Mouse (Mus musculus) right cerebral cortex, postnatal 36 days (tissue): ENCODE data around the gene Iqch.

ENCODE experiments used
- DNase-seq, 2 experiments: peaks; one replicate each; pipeline ENCODE4 v3.0.0; 2022; ENCODE audit warnings: low spot score in 2 of 2, mixed read lengths in 1 of 2

The Iqch gene

DNA sequence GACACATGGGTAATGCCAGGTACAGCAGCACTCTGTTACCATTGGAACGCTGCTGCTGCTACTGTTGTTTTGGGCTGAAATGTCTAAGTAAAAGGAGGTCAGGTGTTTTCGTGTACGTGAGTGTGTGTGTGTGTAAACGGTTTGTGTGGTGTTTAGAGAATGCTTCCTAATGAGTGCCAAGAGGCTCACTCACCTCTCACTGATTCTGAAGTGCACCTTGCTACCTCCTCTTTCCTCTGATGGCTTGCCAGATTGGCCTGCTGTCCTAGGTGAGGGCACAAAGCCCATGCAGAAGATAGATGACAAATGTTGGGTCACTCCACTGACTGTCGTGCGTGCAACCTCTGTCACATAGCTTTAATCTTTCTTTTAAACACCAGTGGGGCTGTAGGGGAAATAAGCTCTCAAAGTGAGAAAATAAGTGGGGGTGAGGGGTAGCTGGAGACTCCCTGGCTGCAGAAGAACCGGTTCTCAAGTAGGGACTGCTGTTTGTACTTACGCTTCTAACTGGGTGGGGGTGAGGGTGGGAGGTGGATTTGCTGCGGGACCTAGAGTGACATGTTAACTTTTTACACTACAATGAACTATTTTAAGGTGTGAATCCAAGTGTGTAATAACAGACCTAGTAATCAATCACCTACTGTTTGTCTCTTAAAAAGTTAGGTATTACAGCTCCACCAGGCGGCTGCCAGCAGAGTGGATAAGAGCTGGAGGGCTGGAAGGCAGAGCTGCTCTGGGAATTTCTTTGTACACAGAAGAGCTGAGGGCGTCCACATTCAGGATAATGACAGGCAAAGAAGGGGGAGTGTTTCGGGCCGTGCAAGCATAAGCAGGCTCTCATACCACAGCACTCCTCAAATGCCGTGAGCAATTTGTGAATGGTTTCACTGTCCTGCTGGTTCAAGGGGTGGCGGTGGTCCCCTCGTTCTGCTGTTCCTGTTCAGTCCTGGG, 10.5 kb upstream of the Iqch start:
- DNase-seq = no peak

DNA sequence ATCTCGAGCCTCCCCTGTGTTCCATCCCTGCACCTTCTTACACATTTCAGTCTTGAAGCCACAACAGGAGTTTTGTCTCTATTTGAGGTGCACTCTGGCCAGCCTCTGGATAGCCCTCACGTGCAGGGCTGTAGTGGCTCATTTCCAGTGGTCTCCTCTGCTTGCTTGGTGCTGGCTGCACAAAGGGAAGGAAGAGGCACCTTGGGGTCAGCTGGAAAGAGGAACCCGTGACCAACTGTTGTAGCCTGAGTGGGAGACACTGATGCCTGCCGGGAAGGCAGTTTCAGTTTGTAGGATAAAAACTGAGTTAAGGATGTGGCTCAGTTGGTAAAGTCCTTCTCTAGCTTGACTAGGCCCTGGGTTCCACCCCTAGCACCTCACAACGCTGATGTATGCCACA, 9.7 kb upstream of the Iqch start:
- no peak for DNase-seq

DNA sequence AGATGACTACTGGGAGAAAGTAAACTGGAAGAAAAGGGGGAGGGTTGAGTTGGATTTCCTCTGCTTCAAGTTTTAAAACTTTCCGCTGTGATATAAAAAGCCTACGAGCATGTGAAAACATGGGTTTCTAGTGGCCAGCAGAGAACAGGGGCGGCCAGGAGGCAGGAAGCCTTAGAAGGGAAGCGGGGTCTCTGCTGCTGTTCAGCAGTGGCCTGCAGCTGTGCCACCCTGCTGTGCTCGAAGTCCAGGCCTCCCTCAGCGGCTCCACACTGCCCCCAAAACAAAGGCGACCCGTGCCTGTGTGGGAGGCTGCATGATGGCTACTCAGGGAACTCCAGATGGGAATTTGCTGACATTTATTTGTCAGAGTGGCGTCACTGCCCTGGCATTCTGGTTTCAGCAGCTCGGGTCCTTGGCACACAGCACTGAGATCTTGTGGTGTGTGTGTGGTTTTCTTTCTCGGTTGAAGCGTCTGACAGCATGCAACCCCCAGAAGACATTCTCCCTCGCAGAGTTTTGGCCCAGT, 8.6 kb upstream of the Iqch start:
- DNase-seq = no peak

DNA sequence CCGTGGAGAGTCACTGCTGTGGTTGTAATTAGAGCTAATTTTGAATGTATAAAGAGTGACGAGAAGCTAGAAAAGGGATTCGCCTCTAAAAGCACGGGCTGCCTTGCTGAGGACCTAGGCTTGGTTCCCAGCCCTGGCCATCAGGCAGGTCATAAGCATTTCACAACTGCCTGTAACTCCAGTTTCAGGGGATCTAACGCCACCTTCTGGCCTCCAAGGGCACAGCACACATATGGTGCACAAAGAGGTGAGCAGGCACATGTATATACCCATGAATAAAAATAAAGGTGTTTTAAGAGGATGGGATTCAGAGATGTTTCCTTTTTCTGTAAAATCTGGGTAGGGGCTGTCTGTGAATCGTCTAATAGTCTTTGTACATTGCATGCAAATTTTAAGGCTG, 7.9 kb upstream of the Iqch start:
- DNase-seq = no peak

DNA sequence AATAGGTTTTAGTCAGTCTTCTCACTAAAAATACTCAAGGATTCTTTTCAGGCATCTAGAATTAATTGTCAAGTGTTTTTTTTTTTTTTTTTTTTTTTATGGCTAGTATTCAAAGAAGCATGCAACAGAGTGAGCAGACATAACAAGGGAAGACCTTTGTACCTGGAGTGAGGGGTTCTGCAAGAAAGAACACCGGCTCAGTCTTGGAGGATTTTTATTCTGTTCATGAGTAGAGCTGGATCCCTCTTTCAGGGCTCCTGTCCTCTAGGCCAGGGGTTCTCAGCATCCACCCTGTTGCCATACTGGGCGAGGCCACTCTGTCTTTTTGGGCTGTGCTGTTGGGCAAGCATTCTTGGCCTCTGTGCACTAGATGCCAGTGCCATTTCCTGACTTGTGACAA, 7.5 kb upstream of the Iqch start:
- no peak for DNase-seq

DNA sequence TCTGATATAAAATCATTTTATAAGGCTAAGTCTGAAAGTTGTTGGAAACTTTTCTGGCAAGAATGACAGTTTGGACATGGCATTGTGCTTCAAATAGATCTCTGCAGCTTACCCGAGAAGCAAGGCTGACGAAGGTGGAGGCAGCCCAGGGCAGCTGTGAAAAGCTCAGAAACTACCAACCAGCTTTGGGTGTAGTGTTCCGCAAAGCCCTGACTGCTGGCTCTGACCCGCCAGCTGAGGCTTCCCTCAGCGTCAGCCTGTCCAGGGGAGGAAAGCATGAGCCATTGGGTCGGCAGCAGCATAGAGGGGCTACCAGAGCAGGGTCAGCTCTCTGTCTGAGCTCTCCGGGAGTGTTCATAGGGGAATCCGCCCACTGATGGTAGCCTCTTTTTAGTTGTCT, 7.0 kb upstream of the Iqch start:
- DNase-seq = no peak

DNA sequence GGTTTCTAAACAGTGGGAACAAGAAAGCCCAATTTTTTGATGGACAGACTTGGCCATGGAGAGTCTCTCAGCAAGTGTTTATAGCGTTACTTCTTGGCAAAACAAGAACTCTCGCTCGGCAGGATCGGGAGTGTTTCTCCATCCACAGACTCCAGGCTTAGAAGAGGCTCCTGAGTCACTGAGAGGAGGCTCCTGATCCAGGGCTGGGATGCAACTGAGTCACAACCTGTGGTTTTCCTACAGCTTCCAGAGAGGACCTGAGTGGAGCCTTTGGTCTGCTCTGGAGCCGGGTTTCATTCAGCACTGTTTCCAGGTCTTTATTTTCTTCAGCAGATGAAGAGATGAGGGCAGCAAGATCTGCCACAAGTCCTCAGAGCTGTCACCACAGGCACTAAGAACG, 5.7 kb upstream of the Iqch start:
- no peak for DNase-seq

DNA sequence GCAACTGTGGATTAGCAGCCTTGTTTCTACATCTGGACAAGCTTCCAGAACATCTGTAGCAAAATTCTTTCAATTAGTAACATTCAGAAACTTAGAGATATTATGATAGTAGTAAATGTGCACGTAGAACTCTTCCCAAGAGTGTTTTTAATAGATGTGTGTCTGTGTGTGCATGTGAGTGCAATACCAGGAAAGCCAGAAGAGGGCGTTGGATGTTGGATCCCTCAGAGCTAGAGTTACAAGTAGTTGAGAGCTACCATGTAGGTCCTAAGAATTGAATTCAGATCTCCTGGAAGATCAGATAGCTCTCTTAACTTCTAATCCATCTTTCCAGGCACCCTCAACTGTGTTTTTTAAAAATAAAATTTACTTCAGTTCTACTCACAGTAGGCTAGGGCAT, 4.3 kb upstream of the Iqch start:
- DNase-seq = no peak

DNA sequence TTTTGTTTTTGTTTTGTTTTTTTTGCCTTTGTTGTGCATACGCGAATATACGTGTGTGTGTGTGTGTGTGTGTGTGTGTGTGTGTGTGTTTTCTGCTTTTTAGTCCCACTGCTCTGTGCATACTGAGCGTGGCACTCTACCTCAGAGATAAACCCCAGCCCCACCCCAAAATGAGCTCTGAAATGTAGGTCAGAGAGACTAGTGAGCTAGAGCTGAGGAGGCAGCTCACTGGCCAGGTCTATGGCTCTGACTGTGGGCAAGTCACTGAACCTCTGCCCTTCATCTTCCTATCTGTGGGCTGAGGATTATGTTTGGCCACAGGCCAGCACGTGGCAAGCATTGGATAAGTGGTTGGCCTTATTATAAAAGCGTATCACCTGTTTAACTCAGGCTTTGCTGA, 1.6 kb upstream of the Iqch start:
- DNase-seq = no peak

DNA sequence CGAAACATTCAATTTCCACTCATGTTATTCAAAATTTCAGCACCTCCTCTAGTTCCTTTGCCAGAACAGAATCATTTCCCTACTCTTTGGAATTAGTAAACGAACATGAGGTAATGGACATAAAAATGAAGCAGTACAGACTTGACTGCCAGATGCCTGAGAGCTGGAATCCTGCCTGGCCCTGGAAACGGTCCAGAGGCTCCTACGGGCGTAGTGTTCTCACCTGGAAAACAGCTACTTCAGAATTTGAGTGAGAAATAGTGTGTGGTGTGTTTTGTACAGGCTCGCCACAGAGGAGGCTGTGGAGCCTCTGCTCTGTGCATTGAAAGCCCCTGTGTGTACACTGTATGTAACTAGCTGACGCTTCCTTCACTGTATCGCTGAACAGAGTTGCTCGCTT, 5.6 kb downstream of the Iqch start:
- DNase-seq = no peak

DNA sequence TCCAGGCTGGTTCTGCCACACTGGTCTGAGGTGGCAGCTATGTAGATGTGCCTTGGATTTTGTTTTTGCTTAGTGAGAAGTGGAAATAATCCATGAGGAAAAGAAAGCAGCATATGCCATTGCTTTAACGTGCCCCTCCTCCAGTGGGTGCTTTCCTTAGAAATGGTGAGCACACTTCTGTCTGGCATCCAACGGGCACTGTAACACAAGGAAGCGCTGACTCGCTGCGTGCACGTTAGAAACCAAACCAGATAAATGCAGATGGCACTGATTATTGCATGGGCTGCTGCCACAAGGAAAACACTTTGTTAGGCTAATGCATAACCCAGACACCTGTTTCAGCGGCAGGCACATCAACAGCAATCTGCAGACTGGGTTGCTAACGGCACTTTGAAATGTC, 6.6 kb downstream of the Iqch start:
- DNase-seq = no peak

DNA sequence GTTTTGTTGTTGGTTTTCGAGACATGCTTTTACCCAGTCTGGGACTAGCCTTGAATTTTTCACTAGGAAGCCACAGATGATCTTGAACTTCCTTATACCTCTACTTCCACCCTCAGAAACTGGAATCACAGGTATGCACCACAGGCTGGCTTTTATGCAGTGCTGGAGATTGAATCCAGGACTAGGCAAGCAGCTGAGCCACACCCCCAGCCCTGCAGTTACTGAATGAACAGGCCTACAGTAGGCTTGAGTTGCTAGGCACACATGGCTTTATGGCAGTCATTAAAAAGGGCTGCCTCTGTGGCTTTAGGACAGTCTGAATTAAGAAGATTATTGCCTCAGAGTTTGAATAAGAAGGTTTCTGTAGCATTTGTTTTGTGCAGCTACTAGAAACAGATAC, 7.3 kb downstream of the Iqch start:
- DNase-seq = no peak

DNA sequence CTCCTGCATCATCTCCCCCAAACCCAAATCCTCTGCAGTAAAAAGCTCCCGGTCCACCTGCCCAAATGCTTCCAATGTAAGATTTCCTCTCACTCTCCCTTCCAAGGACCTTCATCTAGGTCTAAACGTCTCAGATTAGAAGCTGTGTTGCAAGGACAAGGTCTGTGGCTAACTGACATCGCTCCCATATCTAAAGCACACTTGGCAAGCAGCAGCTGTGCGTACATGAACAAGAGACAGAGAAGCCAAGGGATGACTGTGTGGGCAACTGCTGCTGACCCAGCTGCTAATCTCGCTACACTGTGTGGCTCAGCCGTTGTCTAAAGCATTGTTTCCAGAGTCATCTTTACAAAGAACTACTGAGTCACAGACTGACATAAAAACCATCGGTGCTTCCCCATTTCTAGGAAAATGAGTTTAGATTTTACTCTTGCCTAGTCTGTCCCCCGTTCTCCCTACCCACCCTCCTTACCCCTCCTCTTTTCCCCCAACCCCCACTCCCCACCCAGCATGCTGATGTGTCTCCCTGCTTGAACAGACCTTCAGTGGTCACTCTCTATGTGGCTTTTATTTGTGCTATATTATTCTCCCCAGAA, 10.5 kb downstream of the Iqch start:
- DNase-seq = no peak

DNA sequence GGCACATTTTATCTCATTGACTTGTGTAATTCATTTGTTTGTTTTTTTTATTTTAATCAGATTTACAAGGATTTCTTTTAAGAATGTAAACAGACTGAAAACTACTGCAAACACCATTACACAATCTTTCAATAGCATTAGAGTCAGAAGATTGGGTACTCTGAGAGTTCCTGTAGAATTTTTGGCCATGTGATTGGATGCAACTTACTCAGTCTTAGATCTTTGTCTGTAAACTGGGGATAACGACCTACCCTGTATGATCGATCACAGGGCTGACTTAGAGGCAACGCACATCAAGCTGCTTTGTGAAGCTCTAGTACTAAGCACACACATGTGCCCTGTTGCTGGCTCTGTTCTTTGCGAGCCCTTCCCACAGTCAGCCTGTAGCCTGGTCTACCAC, 11.7 kb downstream of the Iqch start:
- DNase-seq = no peak

DNA sequence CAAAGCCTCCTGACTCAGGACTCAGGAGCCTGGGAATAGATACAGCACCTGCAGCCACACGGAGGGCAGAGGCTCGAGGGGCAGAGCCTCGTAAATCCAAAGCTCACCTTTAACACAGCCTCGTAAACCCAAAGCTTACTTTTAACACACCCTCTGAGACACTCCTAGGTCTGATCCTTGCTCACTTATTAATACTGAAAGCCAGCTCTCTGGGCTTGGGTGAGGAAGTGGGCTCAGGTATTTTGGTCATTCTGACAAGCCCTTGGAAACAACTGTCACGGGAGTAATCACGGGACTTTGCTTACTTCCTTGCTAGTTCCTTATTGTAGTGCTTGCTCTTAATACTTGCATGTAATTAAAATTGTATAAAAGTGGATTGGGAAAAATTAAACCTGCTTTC, 13.1 kb downstream of the Iqch start:
- DNase-seq = no peak

DNA sequence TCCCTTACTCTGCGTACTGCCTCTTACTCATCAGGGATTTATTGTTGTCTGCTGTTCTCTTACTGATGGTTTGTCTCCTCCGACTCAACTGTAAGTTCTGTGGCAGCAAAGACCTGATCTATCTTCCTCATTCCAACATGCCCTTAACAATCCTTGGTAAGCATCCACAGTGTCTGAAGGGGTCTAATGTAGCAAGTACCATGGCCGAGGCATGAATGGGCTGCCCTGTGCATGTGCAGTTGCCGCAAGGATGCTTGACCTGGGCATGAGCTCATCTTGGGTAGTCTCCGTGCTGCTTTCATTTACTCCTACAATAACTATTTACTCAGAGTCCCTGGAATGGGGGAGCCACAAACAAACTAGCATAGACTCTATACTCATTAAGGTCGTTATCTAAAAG, 17.0 kb downstream of the Iqch start:
- no peak for DNase-seq

DNA sequence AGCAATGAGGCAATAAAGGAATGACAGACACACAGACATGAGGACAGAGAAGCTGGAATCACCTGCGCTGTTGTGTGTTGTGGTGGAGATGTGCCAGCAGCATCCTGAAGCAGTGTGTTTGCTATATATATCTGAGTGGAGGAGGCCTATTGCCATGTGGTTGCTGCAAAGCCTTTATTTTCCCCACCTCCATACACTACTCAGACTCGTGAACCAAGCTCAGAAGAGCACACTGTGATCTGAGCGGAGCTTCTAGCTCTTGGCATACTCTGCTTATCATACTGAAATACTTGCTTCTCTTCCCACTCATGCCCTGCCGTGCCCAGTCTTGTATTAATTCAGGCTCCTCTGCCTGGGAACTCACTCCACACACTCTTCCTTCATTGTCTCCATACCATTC, 20.5 kb downstream of the Iqch start:
- peak; percentile 30 to 46 for DNase-seq

DNA sequence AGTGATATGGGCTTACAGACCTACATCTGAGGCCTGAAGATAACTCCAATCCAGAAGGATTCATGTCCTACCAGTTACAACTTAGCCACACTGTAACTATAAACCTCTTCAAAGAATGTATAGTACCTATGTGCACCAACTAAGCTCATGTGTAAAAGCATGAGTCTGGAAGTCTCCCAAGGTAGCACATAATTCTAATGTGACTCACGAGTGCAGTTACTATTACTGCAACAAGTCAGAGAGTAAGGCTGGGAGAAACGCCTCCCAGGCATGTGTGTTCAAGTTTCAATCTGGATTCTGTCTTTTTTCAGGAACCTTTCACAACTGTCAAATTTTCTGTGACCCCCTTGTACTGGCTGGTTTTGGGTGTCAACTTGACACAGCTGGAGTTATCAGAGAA, 22.2 kb downstream of the Iqch start:
- no peak for DNase-seq

DNA sequence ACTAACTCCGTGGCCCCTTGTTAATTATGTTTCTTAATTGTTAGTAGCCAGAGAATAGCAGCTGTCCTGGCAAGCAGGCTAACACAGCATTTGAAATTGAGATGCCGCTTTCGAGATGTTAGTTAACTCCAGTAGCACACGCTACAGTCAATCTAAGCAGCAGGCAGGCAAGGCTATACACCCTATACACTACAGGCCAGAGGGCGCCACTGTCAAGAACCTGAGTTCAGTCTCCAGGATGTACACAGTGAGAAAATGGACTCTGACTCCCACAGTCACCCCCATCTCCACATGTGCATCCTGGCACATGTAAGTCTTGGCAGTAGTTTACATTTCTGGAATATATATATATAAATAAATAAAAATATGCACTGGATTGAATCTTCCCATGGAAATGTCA, 22.6 kb downstream of the Iqch start:
- no peak for DNase-seq

DNA sequence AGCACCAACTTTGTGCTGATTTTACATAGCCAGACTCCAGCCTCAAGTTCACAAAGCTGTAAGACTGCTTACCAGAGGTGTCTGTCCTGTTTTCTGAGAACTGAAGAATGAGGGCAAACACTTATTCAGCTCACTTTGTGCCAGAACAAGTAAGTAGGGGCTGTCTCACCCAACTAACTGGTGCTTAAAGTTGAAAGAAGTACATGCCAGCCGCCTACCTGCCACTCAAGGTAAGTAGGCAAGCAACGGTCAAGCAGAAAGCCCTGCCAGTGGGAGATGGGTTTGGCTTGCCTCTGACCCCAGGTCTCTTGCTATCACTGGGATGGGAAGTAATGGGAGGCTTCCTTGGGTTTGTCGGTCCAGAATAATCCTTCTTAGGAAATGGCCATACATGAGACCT, 24.8 kb downstream of the Iqch start:
- DNase-seq = no peak

DNA sequence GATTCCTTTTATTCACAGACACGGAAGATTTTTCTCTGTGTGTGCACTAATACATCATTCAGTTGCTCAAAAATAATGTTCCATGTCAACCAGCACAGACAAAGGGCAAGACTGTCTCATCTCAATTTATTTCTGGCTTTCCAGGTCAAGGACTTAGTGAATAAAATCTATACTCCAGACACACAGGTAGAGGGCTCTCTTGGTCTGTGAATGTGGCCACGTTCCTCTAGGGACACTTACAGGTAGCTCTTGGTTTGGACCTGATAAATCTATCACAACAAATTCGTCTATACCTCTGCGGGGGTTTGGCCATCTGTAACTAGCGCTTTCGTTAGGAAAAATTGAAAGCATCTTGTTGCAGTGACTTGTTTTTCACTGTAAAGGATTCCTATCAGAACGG, 29.4 kb downstream of the Iqch start:
- no peak for DNase-seq

DNA sequence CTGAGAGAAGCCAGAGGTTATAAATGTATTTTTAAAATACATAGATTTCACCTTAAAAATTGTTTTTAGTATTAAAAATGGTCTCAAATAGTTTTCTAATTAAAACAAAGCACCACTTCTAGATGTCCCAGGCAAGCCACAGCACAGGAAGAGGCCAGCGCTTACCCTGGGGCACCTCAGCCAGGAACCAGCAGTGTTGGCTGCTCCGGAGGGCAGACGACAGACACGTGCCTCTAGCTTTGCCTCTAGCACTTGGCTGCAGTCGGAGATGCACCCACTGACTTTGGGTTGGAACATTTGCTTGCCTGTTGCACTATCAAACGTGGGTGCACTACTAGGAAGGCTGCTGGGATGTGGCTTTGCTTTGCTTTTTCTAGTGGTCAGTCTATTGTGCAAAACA, 30.4 kb downstream of the Iqch start:
- DNase-seq = no peak

DNA sequence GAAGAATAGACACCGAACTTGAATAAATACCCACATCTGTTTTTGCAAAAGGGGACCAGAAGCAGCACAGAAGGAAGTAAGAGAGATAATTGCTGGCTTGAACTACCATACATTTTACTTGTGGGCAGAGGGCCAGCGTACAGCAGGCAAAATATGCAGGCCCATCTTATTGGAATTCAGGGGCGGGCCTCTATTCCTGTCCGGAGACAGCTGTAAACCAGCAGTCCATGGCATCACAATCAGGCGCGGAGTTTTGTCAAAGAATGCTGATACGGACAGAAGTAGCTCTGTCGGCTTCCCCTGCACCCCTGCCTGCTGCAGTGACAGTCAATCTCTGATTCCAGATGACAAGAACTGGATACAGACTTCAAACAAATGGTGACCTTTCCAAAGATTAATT, 33.5 kb downstream of the Iqch start:
- DNase-seq = no peak
